Mouse (Mus musculus) layer of hippocampus, postnatal 10 days (tissue): ENCODE measurements at regions not wholly inside any gene's neighbourhood (a gene's known extent, or its start where the extent isn't known, plus 50 kb on each side); places are given as distances from the start of the nearest gene placed in this dataset.
A peak's percentile ranks its signal among the peaks of the same experiment; 100 is the strongest.
"Not testable (repeated sequence)": the region's sequence is repeated elsewhere in the genome, so short reads cannot be mapped to it uniquely, and the experiment has no call there.

Experiments
- DNase-seq, 2 experiments: peaks; one replicate each; pipeline ENCODE4 v3.0.0; 2021; ENCODE audit warnings: low spot score in 2 of 2

DNA sequence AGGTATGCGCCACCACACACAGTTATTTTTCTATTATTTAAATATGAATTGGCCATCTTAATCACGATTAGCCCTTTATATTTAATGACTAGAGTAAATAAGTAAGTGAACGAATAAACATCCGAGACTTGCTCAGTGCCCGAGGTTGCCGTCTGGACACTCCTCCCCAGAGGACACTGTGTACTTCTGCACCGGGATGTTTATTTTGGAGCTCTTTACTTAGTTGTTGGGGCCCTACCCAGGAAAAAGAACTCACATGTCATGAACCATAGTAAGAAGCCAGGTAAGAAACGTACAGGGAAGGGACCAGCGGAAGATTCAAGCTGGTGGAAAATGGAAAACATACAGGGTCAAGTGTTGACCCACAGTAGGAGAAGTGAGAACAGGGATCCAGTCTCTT, 89.0 kb downstream of the Akr1d1 start:
- no peak for DNase-seq

DNA sequence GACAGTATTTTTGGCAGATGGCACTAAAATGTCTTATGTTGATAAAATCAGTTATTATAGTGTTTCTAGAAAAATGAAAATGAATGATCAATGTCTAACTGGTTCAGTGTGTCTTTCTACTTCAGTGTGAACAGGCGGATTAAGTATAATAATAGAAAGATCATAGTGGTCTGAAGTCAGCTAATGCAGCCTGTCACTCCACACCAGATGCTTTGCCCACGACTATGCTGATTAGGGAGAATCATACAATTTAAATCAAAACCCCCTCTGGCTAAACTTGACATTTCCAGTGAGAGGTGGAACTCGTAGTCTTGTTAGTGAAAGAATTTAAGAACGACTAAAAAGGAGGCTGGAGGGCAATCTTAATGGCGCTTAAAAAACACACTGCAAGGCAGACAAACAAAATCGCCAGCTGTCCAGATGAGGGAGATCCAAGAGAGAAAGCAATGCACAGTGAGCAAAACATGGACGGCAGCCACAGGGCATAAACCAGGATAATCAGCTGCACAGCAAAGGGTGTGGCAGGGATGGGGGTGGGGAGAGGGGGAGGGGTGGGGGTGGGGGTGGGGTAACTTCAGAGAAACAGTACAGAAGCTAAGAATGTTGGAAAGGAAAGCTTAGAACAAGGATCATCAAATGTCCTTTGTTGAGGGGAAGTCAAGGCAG, 91.5 kb downstream of the Akr1d1 start:
- DNase-seq, result no peak

DNA sequence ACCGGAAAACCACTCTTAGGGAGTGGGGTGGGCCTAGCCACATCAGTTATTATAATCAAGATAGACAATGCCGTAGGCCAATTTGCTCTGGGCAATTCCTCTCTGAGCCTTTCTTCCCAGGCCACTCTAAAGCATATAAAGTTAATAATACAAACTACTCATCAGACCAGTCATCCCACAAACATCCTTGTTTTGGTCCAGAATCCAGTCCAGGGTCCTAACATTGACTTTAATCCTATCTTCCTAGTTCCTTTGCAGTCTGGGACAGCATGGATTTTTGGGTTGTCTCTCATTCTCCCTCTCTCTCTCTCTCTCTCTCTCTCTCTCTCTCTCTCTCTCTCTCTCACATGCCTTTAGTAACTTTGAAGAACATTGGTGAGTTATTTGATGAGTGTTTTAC, 92.3 kb downstream of the Akr1d1 start:
- DNase-seq, result no peak

DNA sequence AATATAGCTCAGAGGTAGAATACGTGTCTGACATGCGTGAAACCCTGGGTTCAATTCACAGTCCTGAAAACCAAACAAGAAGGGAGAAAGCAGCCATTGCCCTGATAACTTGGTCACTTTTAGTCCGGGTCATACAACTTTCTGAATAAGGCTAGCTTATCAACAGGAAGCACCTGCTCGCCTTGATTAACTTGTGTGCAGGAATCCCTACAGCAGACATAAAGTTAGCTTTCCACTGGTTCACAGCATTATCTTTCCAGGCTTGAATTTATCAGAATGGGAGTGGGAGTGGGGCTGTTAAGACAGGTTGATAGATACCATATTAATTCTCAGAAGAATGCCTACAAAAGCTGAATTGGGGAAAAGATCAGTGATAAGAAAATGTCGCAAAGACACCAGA, 97.2 kb downstream of the Akr1d1 start:
- no peak for DNase-seq

DNA sequence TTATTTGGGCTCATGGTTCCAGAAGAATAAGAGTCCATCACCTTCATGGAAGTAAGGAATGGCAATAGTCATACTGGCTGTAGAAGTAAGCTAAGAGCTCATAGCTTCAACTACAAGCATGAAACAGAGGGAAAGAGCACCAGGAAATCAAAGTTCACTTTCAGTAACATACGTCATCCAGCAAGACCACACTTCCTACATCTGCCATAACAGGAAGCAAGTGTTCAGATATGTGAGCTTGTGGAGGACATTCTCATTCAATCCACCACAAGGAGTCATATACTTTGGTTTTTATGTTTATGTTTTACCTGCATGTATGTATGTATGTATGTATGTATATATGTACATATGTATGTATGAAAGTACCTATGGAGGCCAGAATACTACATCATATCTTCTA, 104.0 kb downstream of the Akr1d1 start:
- no peak for DNase-seq

DNA sequence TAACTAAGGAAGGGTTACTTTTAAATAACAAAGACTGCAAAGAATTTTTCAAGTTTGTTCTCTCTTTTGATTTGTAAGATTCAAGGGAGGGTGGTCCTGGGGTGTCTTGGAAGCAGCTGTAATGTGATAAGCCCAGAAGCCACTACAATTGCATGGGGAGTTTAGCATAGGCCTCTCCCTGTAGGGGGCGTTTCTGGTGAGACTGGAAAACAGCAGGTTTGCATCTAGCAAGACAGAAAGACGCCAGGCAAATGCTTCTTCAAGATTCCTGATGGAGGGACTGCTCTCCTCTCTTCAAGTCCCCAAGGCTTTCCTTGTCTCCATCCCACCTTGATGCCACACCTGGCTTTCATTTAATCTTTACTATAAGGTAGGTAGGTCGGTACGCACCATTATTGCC, 112.1 kb downstream of the Akr1d1 start:
- no peak for DNase-seq

DNA sequence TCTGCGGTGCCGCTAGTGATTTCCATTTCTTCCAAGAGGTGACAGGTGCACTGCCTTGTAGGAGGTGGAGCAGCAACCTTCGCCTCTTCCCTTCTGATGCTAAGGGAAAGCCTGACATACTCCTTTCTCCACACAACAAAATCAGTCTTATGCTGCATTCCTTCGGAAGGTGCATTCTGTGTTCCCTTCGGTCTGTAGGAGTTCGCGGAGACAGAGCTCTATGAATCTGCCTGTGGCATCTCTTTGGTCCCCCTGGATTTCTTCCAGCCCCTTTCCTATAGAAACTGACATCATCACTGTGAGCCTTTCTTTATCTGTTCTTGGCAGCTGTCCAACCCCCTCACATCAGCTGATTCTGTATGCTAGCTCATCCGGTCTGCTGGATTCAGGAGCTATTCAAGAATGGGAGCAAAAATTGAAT, 112.7 kb downstream of the Akr1d1 start:
- peak; percentile 13 to 31 for DNase-seq

DNA sequence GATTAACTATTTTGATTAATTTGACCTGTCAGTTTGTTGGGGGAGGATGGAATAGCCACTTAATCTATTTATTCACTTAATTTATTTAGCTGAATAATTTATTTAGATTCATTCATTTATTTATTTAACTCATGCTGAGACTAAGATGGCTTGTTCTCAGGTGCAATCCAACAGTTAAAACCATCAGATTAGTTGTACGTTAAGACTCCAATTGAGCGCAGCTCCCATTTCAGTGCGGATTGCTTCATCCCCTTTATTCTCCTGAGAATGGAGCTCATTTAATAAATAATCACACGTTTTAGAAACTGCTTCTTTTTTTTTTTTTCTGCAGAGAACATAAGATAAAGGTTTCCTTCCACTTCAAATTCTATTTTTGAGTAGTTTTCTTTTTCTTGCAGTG, 113.2 kb downstream of the Akr1d1 start:
- no peak for DNase-seq

DNA sequence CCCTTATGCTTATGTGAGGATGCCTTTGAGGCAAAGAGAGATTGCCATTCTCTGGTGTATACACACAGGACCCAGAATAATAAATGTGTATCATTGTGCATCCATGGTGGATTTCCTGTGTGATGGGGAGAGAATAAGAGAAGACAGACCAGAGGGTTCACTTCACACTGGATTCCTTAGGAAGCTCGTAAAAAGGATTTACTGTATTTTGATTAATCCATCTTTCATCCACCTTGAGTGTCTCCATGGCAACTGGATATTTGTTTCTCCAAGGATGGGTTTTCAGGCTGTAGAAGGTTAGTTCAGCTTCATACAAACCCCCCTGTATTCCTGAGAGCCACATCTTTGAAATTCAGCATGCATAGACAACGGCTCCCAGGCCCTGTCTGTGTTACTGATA, 113.7 kb downstream of the Akr1d1 start:
- no peak for DNase-seq

DNA sequence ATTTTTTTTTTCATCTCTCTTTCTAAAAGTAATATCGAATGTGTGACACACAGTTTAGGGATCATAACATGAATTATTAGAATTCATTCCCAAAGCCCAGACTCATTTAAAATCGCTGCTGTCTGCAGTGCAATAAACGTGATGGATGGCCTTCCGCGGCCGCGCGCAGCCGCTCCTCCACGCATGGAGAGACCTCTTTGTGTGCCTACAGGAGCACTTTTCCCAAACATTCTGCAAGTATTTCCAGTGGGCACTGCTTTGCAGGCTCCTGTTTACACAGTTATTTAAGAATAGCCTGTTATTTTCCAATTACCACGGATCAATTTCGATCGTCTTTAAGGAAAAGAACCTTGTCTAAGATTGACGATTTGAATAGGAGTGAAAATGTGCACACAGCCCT, 115.6 kb downstream of the Akr1d1 start:
- no peak for DNase-seq

DNA sequence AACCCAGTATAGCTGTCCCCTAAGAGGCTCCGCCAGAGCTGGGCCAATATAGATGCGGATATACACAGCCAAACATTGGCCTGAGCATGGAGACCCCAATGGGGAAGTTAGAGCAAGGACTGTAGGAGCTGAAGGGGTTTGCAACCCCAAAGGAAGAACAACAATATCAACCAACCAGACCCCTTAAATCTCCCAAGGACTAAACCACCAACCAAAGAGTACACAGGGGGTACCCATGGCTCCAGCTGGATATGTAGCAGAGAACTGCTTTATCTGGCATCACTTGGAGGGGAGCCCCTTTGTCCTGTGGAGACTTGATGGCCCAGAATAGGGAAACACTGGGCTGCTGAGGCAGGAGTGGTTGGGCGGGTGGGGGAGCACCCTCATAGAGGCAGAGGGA, 127.3 kb downstream of the Akr1d1 start:
- not testable (repeated sequence) for DNase-seq

DNA sequence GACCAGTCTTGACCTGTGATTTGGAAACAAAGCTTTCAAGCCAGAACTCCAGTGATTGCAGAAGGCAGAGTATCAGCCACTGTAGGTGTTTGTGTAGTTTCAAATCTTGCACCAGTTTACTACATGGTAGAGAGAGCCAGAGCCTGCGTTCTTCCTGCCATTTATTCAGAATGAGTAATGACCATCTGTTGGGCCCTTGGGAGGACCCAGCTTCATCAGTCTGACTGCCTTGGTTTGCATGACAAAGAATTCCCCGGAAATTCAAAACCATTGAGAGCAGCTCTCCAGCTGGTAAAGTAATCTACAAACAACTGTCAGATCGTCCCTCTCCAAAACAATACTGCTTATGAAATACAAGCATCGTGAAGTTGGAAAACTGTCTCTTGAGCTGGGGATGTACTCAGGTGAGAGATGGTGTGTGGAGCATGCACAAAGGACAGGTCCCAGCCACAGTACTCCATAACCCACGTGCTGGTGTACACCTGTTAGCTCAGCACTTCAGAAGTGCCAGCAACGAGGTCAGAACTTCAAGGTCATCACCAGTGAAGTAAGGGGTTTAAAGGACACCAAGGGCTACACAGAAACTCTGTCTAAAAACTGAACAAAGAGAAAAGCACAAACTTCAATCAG, 128.2 kb downstream of the Akr1d1 start:
- DNase-seq, result no peak

DNA sequence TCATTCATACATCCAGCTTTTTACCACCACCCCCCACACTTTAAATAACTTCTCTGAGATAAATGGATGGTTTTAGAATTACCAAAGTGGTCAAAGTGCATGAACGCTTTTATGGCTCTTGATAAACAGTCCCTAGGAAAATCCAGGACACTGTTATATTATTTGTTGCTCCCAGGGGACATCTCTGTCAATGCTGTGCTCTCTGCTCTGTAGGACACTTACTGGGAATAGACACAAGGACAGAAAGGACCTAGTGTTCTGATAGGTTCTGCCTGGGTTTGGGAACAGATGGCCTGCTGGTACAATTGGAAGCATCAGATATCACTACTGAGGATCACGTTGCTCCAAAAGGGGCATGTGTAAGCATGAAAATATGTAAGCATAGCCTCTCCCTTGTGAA, 132.8 kb downstream of the Akr1d1 start:
- DNase-seq, result no peak

DNA sequence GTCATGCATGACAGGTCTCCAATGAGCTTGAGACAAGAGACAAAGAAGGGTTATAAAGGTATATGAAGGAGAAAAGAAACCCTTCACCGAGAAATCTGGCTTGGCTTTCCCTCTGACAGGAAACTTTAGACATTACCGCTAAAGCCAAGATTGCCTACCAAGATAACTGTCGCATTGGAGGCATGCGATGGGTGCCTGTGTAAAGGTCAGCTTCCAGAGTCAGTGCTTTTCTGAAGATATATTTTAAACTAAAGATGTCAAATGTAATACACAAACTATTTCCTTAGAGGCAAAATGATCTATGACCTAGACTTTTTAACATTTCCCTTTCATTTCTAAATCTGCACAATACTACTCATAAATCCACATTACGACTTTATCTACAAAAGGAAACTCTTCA, 135.6 kb downstream of the Akr1d1 start:
- no peak for DNase-seq

DNA sequence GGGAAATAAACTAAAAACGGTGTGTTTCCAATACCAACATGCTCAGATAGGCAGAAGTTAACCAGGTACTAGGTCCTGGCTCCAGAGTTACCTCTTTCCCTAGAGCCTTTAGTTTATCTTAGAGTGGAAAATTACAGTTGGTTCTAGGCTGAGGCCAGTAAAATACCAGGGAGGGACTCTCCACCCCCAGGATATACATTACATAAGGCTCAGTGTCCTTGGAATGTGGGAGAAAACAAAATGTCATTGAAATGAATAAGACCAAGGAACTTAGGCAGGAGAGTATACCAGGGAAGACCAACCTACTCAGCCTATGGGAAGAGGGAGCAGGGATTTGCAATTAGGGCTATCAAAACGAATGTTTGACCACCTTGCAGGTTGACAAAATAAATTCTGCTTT, 139.4 kb downstream of the Akr1d1 start:
- no peak for DNase-seq

DNA sequence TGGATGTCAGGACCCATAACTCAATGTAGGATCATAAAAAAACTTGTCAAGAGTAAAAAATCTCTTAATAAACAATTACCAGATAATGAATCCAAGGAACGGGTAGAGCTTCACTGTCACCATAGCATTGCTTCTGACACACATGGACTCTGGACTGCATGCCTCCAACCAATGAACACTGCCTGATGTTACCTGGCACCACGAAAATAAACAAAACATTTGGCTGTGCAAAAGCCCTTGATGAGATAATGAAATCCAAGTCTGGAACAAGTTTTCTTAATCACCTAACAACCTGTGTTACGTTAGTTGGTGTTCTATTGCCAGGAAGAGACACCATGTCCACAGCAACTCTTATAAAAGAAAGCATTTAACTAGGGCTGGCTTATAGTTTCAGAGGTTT, 140.7 kb downstream of the Akr1d1 start:
- no peak for DNase-seq

DNA sequence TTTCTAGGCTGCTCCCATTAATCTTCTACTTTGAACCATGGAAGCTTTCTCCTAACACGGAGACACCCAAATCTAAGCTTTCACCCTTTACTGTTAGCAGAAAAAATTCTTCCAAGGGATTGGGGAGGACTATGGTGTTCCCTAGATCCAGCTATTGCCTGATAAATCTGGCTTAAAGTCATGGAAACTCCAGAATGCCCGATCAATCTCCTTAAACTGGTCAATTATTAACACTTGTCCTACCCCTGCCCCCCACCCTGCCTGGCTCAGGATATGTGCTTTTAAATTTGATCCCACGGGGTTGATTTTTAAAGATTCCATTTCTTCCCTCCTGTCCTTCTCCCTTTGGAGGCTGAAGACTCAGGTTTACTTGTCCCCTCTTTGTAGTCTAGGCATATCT, 149.9 kb downstream of the Akr1d1 start:
- DNase-seq, result no peak

DNA sequence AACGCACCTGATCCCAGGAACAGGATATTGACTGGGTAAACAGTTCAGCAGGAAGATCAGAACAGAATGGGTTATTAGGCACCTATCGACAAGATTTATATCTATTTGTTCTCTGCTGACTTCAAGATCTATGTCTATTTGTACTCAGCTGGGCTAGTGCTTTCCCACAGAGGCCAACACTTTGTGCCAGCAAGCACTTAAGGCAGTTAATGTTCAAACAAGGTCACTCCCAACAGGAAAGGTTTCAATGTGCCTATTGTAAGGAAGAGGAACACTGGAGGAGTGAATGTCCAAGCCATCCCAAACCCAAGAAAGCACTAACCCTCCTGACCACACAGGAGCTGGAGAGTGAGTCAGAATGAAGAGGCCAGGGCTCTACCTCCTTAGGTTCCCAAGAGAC, 151.4 kb downstream of the Akr1d1 start:
- not testable (repeated sequence) for DNase-seq

DNA sequence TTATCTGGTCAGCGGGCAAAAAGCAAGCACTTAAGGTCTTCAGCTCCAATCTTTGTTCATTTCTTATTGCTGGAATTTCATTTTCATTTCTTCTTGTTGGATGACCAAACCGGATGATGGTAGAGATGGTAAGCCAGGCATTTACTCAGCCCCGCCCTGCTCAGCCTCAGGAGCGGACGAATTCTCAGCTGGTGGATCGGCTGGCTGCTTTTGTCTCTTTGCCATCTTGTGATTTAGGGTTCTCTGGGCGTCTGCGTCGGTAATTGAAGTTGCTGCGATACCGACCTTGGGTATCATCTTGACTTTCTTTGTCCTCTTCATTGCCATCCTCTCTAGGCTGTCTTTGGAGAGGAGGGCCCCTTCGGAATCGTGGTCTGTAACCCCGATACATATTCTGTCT, 156.1 kb downstream of the Akr1d1 start:
- DNase-seq, result no peak

DNA sequence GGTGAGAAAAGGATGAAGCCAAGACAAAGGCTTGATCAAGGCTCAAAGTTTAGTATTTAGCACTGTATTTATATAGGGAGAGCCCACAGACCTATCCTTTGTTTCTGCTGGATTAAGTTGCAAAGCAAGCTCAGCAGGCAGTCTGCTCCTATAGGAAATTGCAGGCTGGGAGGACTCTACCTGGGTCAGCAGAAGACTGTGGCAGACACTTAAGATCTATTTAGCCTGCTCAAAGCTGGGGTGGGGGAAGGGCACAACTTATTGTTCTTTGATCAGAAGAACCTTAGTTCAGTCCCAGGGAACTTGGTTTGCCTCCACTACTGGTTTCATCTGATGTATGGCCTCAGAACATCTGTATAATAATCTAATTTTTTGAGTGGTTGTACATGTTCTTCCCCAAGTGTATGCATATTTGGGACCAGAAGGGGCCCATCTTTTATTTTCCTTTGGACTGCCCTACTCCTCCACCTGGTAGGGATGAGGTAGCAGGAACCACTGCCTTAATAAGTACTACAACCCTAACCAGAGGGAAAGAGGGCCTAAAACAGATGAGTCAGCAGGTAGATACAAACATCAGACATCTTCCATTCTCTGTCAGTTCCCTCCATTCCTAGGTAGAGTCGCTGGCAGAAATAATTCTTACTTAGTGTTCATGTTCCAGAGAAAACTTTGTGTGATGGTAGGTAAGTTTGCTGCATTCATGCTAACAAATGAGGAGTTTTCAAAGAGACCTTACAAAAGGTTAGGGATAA, 159.1 kb downstream of the Akr1d1 start:
- no peak for DNase-seq

DNA sequence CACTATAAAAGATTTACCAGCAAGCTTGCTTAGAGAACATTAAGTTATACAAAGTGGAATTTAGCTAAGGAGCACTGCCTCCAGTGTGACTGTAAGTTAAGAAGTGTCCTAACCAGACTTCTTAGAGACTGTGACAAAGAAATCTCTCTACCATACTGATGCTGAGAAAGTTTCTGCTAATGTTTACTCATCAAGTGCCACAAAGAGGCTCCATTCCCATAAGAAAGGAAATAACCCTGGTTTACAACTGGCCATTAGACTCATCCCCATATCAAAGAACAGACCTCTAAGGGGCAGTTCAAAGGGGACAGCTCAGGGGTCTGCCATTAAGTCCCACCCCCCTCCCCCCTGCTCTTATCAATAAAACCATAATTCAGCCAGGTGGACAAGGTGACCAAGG, 159.7 kb downstream of the Akr1d1 start:
- no peak for DNase-seq

DNA sequence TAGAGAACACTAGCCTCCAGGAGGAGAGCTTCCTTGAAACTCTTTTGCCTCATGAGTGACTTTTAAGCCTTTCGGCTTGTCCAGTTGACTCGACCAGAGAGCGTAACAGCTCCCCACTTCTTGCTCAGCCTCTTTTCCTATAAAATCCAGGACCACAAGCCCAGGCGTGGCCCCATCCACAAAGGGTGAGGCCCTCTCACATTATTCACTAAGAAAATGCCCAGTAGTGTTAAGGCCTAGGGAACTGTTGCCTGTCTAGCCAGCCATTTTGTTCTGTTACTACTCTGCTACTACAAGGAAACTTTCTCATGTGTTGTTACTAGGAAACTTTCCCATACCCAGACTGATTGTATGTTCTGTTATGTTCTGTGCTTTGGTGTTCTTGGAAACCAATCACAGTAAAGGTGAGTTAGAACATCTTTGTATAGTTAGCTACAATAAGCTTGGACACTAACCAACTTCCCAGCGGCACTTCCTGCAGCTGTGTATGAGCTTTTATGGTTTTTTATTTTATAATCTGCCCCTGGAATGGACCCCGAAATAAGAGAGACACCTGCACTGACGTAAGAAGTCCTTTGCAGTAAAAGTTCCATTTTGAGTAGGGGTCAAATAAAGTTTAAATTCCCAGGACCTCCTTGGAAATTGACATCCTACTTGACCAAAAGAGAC, 162.1 kb downstream of the Akr1d1 start:
- no peak for DNase-seq
